Mouse (Mus musculus) brain, embryonic 18.5 days (tissue): ENCODE data around the gene Rasgrp3.

Experiments used
- DNase-seq: peaks from one replicate; pipeline ENCODE4 v3.0.0-alpha.2; 2012; ENCODE audit warnings: low read depth, low spot score

Rasgrp3 gene

DNA sequence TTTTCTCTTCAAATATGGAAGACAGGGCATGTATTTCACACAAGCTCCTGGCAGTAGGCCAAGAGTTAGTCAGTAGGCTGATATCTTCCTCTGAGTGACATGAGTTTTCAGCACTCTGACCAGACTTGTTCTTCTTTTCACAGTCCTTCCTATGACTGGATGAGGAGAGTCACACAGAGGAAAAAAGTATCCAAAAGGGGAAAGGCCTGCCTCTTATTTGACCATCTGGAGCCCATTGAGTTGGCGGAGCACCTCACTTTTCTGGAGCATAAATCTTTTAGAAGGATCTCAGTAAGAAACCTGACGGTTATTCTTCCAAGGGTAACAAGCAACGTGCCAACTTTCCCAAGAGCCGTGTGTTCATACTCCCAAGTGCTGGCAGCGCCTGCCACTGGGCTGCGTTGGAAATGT is 62.5 kb downstream of the Rasgrp3 start:
- no peak for DNase-seq

DNA sequence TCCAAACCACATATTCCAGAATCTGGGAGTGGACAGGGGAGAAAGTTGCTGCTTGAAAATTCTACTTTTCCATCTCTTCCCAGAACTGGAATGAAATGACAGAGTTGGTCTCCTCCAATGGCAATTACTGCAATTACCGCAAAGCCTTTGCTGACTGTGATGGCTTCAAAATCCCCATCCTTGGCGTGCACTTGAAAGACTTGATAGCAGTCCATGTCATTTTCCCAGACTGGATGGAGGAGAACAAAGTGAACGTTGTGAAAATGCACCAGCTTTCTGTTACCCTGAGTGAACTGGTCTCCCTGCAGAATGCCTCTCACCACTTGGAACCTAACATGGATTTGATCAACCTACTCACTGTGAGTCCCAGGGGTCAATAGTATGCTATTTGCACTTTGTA is 67.3 kb downstream of the Rasgrp3 start:
- no peak for DNase-seq

DNA sequence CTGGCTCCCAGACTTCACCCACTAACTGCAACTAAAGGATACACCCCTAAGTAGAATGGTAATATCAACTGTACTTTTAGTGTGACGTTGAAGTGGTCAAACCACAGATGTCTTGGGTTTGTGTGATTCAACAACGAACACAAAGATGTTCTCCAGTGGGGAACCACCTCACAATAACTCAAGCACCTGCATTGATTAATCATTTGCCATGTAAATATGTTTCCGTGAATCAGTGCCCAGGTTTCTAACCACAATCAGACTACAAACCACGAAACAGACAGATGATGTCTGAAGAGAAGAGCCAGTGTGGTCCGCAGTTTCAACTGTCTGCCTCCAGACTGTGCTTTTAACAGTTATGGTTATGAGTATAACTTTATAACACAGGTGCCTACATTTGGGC is 69.4 kb downstream of the Rasgrp3 start:
- no peak for DNase-seq

DNA sequence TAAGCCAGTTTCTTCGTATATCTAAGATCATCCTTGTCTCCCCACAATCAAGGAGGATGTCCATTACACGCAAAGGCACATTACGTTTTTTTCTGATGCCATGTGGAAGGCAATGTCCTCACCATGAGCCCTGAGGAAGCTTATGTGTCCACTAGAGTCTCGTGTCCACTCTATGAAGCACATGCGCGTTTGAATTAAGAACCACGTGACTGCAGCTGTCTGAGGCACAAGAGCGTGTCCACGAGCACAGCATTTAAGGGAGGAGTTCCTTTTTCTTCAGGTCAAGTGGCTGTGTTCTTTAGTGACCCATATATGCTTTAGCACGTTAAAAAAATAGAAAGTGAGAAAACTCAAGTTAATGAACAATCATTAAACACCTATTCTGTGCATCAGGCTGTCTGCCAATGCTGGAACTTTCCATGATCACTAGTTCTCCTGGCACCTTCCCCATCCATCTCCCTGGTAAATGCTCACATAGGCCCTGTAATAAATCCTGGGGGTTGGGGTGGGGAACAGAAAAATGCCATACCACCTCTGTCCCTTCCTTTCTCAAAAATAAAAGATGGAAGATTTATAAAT is 70.5 kb downstream of the Rasgrp3 start:
- no peak for DNase-seq

DNA sequence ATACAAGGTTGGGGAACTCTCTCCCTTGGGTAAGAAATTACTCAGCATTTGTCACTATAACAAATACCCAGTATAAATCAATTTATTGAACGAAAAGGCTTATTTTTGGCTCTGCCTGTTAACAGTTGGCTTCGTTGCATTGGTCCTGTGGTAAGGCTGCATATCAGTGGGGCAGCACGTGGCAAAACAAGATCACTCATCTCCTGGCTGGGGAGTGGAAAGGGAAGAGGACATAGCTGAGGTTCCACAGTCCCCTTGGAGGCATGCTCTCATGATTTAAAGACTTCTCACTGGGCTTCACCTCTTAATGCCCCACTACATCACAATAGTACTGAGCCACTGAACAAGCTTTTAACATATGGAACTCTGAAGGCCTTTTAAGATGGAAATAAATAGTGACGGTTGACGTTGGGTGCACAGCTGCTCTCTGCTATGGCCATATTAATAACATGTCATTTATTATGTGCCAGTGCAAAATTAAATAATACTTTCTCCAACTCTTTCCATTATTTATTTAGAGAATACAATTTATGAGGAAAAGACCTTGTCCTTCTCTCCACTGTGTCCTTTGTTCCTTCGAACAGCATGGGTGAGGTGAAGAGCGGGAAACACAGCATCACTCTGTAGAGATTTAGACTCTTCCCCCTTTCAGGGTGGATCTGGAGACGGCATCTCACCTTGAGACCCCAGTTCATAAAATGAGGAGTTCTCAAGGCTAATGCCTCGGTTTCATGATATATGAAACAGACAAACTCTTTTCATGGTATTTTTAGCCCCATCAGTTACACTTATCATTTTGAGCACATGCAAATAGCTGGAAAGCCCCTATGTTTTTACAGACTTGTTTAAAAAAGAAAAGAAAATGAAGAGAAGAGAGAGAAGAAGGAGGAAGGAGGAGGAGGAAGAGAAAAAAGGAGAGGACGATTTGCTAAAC is 71.3 kb downstream of the Rasgrp3 start:
- no peak for DNase-seq

DNA sequence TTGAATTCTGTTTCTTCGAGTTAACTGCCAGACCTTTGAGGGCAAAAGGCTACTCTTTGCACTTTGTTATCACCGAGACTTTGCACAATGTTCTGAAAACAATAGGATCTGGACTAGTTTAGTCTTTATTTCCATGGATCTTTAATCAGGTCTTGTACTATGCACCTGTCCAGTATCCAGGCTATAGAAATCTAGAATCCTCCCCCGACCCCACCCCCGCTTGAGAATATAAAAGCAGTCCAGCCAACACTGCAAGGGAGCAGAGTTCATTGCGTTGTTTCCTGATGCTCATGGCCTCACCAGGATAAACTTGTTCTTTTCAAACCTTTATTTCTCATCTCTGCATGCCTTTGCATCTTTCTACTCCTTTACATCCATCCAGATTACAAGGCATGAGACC is 73.6 kb downstream of the Rasgrp3 start:
- DNase-seq, result no peak

DNA sequence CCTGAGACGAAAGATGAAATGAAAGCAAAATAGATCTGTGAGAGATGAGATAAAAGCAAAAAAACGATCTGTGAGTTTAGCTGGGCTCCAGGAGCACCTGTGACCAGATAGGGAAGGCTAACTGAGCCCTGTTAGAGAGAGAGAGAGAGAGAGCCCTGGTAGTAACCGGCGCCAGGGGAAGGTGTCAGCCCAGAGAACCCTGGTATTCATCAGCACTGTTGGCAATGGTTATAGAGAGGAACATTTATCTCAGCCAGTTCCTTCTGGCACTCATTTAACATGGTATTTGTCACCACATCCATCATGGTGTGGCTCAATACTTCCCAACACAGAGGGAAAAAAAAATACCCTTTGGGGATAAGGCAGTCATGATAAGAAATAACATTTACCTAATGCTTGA is 80.9 kb downstream of the Rasgrp3 start:
- no peak for DNase-seq

DNA sequence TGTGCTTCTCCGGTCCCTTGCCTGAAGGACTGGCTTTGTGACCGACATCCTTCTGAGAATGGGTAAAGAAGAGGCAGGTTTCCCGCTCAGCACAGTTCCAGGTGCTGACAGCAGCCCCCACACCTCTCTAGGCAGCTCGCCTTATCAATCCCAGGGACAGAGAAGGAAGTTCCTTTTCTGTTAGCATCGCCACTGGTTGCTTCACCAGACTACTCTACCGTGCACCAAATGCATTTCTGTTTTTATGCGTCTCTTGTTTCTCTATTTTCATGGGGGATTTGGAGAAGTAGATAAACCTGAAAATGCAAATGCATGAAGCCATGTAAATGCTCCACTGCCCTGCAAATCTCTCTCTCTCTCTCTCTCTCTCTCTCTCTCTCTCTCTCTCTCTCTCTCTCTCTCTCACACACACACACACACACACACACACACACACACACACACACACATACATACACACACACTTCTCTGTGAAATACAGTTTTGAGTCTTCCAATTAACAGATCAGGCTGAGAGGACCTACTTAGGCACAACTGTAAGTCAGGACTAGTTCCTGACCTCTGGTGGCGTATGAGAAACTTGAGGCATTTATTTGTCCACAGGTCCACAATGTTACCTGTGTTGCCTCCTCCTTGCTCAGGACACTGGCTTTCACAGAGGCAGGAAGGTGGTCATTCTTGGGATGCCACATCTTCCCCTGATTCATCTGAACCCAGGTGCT is 82.6 kb downstream of the Rasgrp3 start:
- DNase-seq, result no peak

DNA sequence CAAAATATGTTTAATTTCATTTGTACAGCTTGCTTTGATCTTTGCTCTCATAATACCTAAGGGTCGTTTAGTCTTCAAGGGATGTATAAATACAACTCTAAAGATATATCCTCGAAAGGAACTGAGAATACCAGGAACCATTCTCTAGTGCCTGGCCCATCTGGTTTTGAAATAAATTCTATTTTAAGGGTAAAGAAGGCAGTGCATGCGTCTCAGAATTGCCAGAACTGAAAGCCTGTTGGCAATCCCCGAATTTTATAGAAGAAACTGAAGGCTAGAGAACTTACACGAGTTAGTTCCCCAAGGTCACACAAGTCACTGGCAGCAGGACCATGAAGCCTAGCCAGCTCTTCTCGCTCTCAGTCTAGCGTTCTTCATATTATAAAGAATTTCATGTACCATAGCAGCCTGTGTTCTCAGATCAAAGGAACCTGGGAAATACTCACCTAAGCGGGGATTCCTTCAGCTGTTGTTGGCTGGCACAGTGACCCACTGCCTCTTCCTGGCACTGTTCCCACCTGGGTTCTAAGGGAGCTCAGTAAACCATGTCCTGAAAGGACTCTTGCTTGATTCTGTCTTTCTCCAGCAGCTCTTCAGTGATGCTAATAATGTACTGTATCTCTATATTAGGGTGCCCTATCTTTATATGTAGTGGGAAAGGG is 83.7 kb downstream of the Rasgrp3 start:
- no peak for DNase-seq

DNA sequence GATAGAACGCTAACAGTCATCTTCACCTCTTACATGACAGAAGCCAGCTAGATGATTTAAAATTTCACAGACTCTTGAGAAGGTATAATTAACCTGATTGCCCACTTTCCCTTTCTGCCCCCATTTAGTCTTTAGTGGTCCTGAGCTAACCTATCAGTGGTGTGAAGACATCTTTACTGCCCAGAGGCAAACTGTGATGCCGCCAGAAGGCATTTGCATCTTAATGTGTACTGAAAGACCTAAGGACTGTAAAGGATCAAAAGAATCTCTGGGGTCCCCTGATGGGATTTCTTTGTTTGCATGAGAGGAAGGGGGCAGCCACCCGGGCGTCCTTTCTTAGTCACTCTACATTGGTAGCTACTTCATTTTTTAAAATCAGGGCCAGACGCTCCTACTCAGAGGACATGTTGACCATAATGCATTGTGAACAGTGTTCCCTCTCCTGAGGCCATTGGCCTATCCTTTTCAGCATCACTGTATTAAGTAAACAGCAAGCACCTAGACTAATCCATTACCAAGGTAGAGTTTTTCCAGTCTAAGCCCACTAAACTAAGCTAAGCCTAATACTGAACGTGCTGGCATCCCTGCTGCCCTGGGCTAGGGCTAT is 85.6 kb downstream of the Rasgrp3 start:
- no peak for DNase-seq

DNA sequence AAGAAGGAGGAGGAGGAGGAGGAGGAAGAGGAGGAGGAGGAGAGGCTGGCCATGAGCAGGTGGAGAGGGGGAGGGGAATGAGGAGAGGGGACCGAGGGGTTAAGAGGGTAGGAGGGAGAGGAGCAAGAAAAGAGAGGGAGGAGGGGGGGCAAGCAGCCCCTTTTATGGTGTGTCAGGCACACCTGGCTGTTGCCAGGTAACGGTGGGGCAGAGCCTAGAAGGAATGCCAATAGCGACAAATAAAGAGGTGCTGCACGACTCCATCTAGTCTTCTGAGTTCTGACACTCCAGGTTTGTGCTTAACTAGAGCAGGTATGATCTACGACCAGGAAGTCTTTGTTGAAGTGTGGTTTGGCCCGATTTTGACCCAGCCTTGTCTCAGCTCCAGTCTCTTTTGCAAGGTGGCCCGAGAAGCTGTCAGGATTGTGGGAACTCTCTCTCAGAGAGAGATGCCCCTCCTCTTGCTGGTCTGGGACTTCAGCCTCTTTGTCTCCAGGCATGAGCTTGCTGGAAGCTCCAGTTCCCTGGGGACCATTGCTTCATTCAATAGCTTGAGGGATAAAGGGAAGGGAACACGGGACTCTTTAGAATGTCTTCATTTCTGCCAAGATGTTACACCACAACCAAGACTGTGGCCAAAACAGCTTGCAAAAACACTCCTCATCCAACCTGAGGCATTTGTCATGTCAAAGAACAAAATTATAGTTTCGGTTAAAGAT is 86.8 kb downstream of the Rasgrp3 start:
- no peak for DNase-seq

DNA sequence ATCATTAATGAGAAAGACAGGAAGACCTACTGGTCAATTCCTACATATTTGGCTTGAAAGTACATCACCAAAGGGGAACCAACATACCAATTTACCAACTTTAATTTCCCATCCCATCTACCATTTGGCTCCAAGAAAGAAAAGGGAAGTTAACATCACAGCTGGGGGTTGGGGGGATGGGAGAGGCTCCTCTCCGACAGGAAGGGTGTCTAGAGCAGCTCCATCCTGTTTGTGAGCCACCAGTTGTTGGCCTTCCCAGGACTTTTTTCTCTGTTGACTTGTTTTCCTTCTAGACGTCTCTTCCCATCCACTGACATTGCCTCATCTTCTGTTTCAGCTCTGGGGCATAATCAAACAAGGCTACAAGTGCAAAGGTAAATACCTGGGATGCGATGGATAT is 88.1 kb downstream of the Rasgrp3 start:
- no peak for DNase-seq

DNA sequence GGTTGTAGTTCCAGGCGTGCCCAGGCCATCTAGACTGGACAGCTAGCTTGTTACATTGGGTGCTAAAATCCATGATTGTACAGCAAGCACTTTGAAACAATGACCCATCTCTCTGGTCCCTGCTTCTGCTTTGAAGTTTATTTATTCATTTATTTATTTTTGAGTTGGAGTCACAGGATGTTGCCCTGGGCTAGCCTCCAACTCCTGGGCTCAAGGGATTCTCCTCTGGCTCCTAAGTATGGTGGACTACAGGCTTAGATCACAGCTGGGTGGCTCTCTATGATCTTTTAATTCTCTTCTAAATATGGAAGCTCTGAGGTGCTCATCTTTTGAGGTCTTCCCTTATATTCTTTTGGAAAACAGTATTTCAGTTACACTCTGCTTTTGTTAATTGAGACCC is 90.7 kb downstream of the Rasgrp3 start:
- no peak for DNase-seq

DNA sequence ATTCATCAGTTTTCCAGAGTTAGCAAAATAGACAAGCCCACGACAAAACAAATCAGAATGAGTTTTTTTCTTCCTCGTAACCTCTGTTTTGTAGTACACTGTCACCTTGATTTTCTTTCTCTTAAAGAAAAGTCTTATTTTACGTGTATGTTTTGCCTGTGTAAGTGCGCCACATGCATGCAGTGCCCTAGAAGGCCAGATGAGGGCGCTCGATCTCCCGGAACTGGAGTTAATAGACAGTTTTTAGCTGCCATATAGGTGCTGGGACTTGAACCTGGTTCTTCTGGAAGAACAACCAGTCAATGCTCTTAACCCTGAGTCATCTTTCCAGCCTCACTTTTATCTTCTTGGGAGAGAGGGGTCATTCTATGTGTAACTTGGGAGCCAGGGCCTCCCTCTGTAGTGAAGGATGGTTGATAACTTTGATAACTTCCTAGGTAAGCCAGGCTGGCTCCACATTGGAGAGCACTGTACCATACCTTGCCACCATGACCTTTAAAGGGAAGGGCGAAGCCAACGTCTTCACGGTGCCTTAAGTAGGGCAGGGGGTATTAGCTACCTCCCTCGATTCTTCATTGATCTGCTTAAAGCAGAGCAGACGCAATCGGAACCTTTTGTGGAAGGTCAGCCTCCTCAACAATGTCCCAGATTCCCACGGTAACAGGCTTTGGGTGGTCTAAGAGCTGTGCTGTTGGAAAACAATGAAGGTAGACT is 93.7 kb downstream of the Rasgrp3 start:
- no peak for DNase-seq

DNA sequence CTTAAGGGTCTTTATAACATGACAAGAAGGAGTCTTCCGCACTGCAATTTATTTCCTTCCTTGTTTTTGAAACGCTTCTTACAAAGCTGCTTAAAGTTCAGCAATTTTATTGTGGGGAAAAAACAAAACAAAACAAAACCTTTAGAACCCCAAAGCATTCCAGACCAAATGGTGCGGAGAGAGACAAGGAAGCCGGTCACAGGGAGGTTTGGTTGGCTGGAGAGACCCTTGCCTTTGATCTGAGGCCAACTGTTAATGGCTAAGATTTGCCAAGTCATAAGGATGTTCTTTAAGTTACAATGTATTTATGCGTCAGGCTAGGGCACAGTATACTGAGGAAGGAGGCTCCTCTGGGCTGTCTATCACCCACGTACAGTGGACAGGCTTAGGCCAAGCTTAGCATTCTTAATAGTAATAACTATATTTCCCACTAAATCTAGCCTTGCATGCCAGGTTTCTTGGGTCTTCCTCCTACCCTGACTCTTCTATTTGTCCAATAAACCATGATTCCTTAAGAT is 96.8 kb downstream of the Rasgrp3 start:
- no peak for DNase-seq

DNA sequence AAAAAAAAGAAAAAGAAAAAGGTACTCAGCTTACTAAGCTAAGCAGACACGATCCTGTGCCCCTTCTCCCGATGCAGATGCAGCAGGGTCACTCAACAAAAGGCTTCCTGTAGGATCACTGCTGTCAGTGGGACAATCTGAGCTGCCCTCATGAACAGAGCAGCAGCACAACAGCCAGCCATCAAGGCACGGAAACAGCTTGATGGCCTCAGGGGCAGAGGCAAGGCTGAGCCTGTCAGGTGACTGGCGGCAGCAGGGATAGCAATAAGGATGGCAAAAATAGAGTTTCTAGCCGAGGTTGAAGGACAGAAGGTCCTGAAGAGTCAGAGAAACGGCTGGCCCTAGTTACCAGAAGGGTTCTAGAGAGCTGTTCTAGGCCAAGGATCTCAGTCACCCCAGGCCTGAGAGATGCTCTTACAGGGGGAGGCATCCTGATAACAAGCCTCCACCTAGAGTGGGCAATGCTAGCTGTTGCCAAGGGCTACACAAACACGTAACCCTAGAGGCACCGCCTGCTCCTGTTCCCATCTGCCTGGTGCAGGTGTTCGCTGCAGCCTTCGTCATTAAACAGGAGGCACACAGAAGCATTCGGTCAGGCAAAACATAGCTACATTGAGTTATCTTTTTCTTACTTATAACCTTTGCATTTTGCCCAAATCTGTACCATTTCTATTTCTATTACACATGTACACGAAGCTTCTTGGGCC is 98.8 kb downstream of the Rasgrp3 start:
- no peak for DNase-seq

DNA sequence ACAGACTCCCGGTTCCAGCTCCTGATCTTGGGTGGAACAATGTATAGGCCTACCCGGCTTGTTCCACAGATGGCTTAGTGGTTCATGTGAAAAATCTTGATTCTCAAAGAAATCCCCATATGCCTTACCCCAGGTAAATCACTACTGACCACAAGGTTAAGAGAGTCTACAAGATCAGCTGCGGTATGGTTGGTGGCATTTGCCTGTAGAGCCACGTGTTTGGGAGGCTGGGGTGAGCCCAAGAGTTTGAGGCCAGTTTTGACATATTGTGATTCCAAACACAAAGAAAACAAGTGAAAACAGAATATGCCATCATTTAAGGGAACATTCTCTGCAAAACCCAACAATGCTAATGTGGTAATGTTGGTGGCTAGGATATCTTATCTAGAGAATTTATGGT is 99.9 kb downstream of the Rasgrp3 start:
- DNase-seq, result no peak

DNA sequence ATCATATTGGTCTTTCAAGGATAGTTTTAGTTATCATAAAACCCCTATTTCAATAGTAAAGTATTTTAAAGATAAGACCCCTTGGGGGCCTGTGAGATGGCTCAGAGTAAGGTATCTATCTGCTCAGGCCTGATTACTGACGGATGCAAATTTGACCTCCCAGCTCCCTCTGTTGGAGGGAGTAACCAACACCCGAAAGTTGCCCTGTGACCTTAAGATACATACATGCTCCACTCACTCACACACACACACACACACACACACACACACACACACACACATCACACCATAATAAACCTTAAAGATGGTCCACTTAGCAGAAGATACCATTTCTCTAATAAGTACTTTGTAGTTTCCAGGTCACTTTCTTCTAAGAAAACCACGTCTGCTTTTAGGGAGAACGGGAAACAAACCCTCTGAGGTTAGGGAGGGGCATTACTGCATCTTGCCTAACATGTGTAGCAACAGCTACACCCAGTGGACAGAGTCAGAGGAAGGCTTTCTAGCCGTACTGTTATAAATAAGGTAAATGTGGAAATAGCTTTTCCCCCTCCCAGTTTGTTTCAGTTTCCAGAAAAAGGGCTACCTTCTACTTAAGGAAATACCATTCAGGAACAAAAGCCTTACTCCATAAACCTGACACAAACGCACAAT is 100.8 kb downstream of the Rasgrp3 start:
- DNase-seq, result peak; percentile 32

DNA sequence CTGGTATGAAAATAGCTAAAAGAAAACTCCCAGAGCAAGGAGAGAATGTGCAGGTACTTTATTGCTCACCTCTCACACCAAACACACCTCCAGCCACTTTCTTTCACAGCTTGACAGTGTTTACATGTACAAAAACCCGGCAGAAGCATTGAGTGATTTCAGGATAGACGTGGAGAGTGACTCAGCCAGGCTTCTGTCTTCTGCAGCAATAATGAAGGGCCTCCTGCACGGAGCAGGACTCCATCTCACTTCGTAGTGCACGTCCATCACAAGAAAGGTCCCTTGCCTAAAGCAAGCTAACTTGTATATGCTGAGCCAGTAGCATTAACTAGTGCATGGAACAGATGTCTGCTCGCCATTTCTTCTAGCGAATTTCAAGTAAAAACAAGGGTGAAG is 101.4 kb downstream of the Rasgrp3 start:
- DNase-seq, result no peak
